Mouse (Mus musculus) ES-E14 (cell line): ENCODE data around the gene Filip1. TPM values are rescaled to one million over a fixed set of nuclear protein-coding genes. Genes with fewer than 3 reads are reported as not detected.

Experiments used
- DNase-seq: peaks from one replicate; pipeline ENCODE4 v3.0.0-alpha.2; 2013; ENCODE audit warnings: low read depth, low spot score
- H3K27ac ChIP-seq: 2 replicates; pipeline ENCODE4 v1.5.1; 2012; ENCODE audit warnings: low read depth, mild to moderate bottlenecking, low read length, moderate library complexity, mixed read lengths; ENCODE audit not compliant: poor library complexity, insufficient read depth, severe bottlenecking
- H3K36me3 ChIP-seq: 2 replicates; pipeline ENCODE4 v1.6.1; 2012; ENCODE audit warnings: mild to moderate bottlenecking, low read length, moderate library complexity, mixed read lengths; ENCODE audit not compliant: control insufficient read depth, poor library complexity, insufficient read depth, severe bottlenecking
- H3K4me1 ChIP-seq, 2 experiments: fragments of 150-350 bp in 1 of 2; sonication (generic) in 1 of 2; 2 replicates each; pipeline ENCODE4 v1.6.1; 2012; ENCODE audit warnings: low read length in 2 of 2, mild to moderate bottlenecking in 1 of 2, mixed read lengths in 1 of 2; ENCODE audit not compliant: control insufficient read depth in 2 of 2, insufficient read depth in 2 of 2, poor library complexity in 1 of 2
- H3K4me3 ChIP-seq, 2 experiments: fragments of 150-350 bp in 1 of 2; sonication (generic) in 1 of 2; 2 replicates each; pipeline ENCODE4 v1.5.1; 2012; ENCODE audit warnings: low read length in 2 of 2, low read depth in 1 of 2, mild to moderate bottlenecking in 1 of 2, mixed read lengths in 1 of 2; ENCODE audit not compliant: insufficient read depth in 1 of 2, poor library complexity in 1 of 2, severe bottlenecking in 1 of 2
- H3K9ac ChIP-seq: 2 replicates; pipeline ENCODE4 v1.6.1; 2012; ENCODE audit warnings: low read depth, mild to moderate bottlenecking, low read length, mixed read lengths; ENCODE audit not compliant: poor library complexity, insufficient read depth, severe bottlenecking
- H3K9me3 ChIP-seq: fragments of 150-350 bp; sonication (generic); 2 replicates; pipeline ENCODE4 v1.6.1; 2012; ENCODE audit warnings: low read depth, mild to moderate bottlenecking, low read length; ENCODE audit not compliant: control insufficient read depth, insufficient read depth
- CHD2 ChIP-seq: IDR thresholded peaks from 2 replicates; pipeline ENCODE4 v1.6.1; 2014; ENCODE audit warnings: mild to moderate bottlenecking, low read depth, low read length, inconsistent platforms
- HCFC1 ChIP-seq: IDR thresholded peaks from 2 replicates; pipeline ENCODE4 v1.6.1; 2012; ENCODE audit warnings: low read length, inconsistent platforms, borderline replicate concordance; ENCODE audit not compliant: insufficient read depth
- MAFK ChIP-seq: IDR thresholded peaks from 2 replicates; pipeline ENCODE4 v1.6.1; 2014; ENCODE audit warnings: mild to moderate bottlenecking, low read depth, low read length, inconsistent platforms; ENCODE audit not compliant: insufficient read depth
- ZC3H11A ChIP-seq: IDR thresholded peaks from 2 replicates; pipeline ENCODE4 v1.6.1; 2012; ENCODE audit warnings: low read depth, mild to moderate bottlenecking, inconsistent platforms, low read length, borderline replicate concordance
- ZNF384 ChIP-seq: IDR thresholded peaks from 2 replicates; pipeline ENCODE4 v1.6.1; 2012; ENCODE audit warnings: low read depth, low read length, inconsistent platforms
- in situ Hi-C, 2 experiments: fragments of 600-800 bp; cut with MboI; formaldehyde crosslinking; loops; one replicate each; pipeline ENCODE4 v1.15.1; 2025; ENCODE audit warnings: low sequenced_read_pairs in 2 of 2, inconsistent platforms in 1 of 2; ENCODE audit not compliant: unreplicated experiment in 2 of 2
- total RNA-seq: library from RNA; depleted of rRNA; stranded (reverse); fragments of 300-350 nt; gene quantifications from 2 replicates; pipeline ENCODE4 v1.2.3, GENCODE M21; 2012

Gene Filip1
- total RNA-seq, 1 experiment, result 0.09 TPM

GRCm38 (mm10) chr9:79889132-79889531 is 123.5 kb downstream of the Filip1 start:
- Histone ChIP-seq H3K9me3 (no peaks in the 10 kb centered on the region), H3K4me1 (no peaks in the 10 kb centered on the region), H3K9ac (no peak overlapping the region), H3K36me3 (no peaks in the 10 kb centered on the region), H3K4me3 (no peak overlapping the region), H3K27ac (no peak overlapping the region)
- DNase-seq, result no peak
- no peak for TF ChIP-seq CHD2
- TF ChIP-seq MAFK, result no peak
- no peak for TF ChIP-seq ZNF384
- no peak for TF ChIP-seq HCFC1
- no peak for TF ChIP-seq ZC3H11A
- in situ Hi-C loops, result no loop called here

GRCm38 (mm10) chr9:79885244-79886210 is 127.1 kb downstream of the Filip1 start:
- Histone ChIP-seq H3K36me3 (no peaks in the 10 kb centered on the region), H3K4me3 (no peak overlapping the region), H3K27ac (no peak overlapping the region), H3K4me1 (no peaks in the 10 kb centered on the region), H3K9me3 (no peaks in the 10 kb centered on the region), H3K9ac (no peak overlapping the region)
- DNase-seq, result no peak
- in situ Hi-C loops, result no loop called here
- TF ChIP-seq ZC3H11A (no peak), HCFC1 (no peak)

- H3K36me3 ChIP-seq, result no peaks in the 10 kb centered on the region
- no peak overlapping the region for H3K9ac ChIP-seq
- no peaks in the 10 kb centered on the region for H3K4me1 ChIP-seq
- no peak for DNase-seq
- in situ Hi-C loops, result no loop called here
- no peak overlapping the region for H3K27ac ChIP-seq
- no peaks in the 10 kb centered on the region for H3K9me3 ChIP-seq
- no peak for TF ChIP-seq CHD2
- no peak for TF ChIP-seq ZC3H11A
- no peak for TF ChIP-seq HCFC1
- TF ChIP-seq ZNF384, result no peak
- no peak for TF ChIP-seq MAFK
- H3K4me3 ChIP-seq, result no peak overlapping the region
Observed at GRCm38 (mm10) chr9:79883139-79883538, 129.5 kb downstream of the Filip1 start.

- Histone ChIP-seq H3K4me3 (no peak overlapping the region), H3K27ac (no peak overlapping the region), H3K36me3 (no peaks in the 10 kb centered on the region), H3K9ac (no peak overlapping the region), H3K9me3 (no peaks in the 10 kb centered on the region), H3K4me1 (no peaks in the 10 kb centered on the region)
- DNase-seq, result no peak
- in situ Hi-C loops, result no loop called here
- TF ChIP-seq MAFK (no peak), ZC3H11A (no peak), HCFC1 (no peak), CHD2 (no peak), ZNF384 (no peak)
Observed at GRCm38 (mm10) chr9:79880031-79880430, 132.6 kb downstream of the Filip1 start.
